Mouse (Mus musculus): ENCODE results near the gene Rpp25. TPM values are rescaled to one million over a fixed set of nuclear protein-coding genes. Genes with fewer than 3 reads are reported as not detected.

The Rpp25 gene
- total and polyA plus RNA-seq, 2 experiments from 2014 or later: 24.8 to 26.5 TPM

- DNase-seq (ENCODE audit: low spot score) (no peak), ATAC-seq (ENCODE audit: low FRiP score) (no peak)
- Histone ChIP-seq H3K4me2 (ENCODE audit: low read depth, low read length, poor library complexity, severe bottlenecking) (no peak overlapping the region), H3K9me3 (ENCODE audit: low read length) (no peaks in the 10 kb centered on the region), H3K9ac (replicated peaks; ENCODE audit: low read length, poor library complexity, severe bottlenecking) (no peak overlapping the region), H3K36me3 (ENCODE audit: insufficient read depth, low read length) (peaks cover 3% of the 10 kb centered on the region; the same call in 1 of the 2 replicates), H3K27me3 (ENCODE audit: insufficient read depth, low read length) (no peaks in the 10 kb centered on the region), H3K27ac (ENCODE audit: low read depth, low read length) (no peak overlapping the region), H3K4me1 (ENCODE audit: insufficient read depth, low read length) (peaks cover 10% of the 10 kb centered on the region; the same call in 1 of the 2 replicates), H3K4me3 (ENCODE audit: low read depth, low read length) (no peak overlapping the region)
- WGBS: 89% methylated on average over 2 of the region's 2 CpGs
- TF ChIP-seq CTCF (IDR thresholded peaks at IDR 0.05): no peak
Measured at GRCm38 (mm10) chr9:57525516-57525915, 21.7 kb downstream of the Rpp25 start.

- Histone ChIP-seq H3K27ac (ENCODE audit: low read depth, low read length) (no peak overlapping the region), H3K36me3 (ENCODE audit: insufficient read depth, low read length) (peaks cover 3% of the 10 kb centered on the region; the same call in 1 of the 2 replicates), H3K27me3 (ENCODE audit: insufficient read depth, low read length) (no peaks in the 10 kb centered on the region), H3K4me2 (ENCODE audit: low read depth, low read length, poor library complexity, severe bottlenecking) (no peak overlapping the region), H3K9ac (replicated peaks; ENCODE audit: low read length, poor library complexity, severe bottlenecking) (no peak overlapping the region), H3K4me1 (ENCODE audit: insufficient read depth, low read length) (peaks cover 10% of the 10 kb centered on the region; the same call in 1 of the 2 replicates), H3K4me3 (ENCODE audit: low read depth, low read length) (no peak overlapping the region), H3K9me3 (ENCODE audit: low read length) (no peaks in the 10 kb centered on the region)
- ATAC-seq (ENCODE audit: low FRiP score) (no peak), DNase-seq (ENCODE audit: low spot score) (no peak)
- TF ChIP-seq CTCF (IDR thresholded peaks at IDR 0.05): no peak
Measured at GRCm38 (mm10) chr9:57526435-57526834, 22.6 kb downstream of the Rpp25 start.

- ATAC-seq (ENCODE audit: low FRiP score) (no peak), DNase-seq (ENCODE audit: low spot score) (no peak)
- H3K9ac ChIP-seq (replicated peaks; ENCODE audit: low read length, poor library complexity, severe bottlenecking): no peak overlapping the region
- H3K4me2 ChIP-seq (ENCODE audit: low read depth, low read length, poor library complexity, severe bottlenecking): no peak overlapping the region
- peaks cover 19% of the 10 kb centered on the region for H3K36me3 ChIP-seq (ENCODE audit: insufficient read depth, low read length)
- TF ChIP-seq CTCF (IDR thresholded peaks at IDR 0.05): no peak
- H3K27ac ChIP-seq (ENCODE audit: low read depth, low read length): no peak overlapping the region
- H3K4me3 ChIP-seq (ENCODE audit: low read depth, low read length): no peak overlapping the region
- no peaks in the 10 kb centered on the region for H3K9me3 ChIP-seq (ENCODE audit: low read length)
- no peaks in the 10 kb centered on the region for H3K4me1 ChIP-seq (ENCODE audit: insufficient read depth, low read length)
- H3K27me3 ChIP-seq (ENCODE audit: insufficient read depth, low read length): no peaks in the 10 kb centered on the region
- 90% methylated on average over 1 of the region's 1 CpGs for WGBS
Measured at GRCm38 (mm10) chr9:57531946-57532345, 28.1 kb downstream of the Rpp25 start.

GRCm38 (mm10) chr9:57536362-57536761 is 32.5 kb downstream of the Rpp25 start:
- H3K9ac ChIP-seq (replicated peaks; ENCODE audit: low read length, poor library complexity, severe bottlenecking): no peak overlapping the region
- no peak for TF ChIP-seq CTCF (IDR thresholded peaks at IDR 0.05)
- DNase-seq (ENCODE audit: low spot score) (no peak), ATAC-seq (ENCODE audit: low FRiP score) (no peak)
- WGBS: 87% methylated on average over 5 of the region's 5 CpGs
- H3K36me3 ChIP-seq (ENCODE audit: insufficient read depth, low read length): peaks cover 28% of the 10 kb centered on the region
- no peaks in the 10 kb centered on the region for H3K9me3 ChIP-seq (ENCODE audit: low read length)
- H3K4me2 ChIP-seq (ENCODE audit: low read depth, low read length, poor library complexity, severe bottlenecking): peak overlapping the region; percentile 76
- no peaks in the 10 kb centered on the region for H3K27me3 ChIP-seq (ENCODE audit: insufficient read depth, low read length)
- H3K27ac ChIP-seq (ENCODE audit: low read depth, low read length): peak overlapping the region; percentile 86
- peaks cover 6% of the 10 kb centered on the region; the same call in 1 of the 2 replicates for H3K4me1 ChIP-seq (ENCODE audit: insufficient read depth, low read length)
- peak overlapping the region; percentile 72; the same call in 1 of the 2 replicates for H3K4me3 ChIP-seq (ENCODE audit: low read depth, low read length)

- peak; percentile 95 for DNase-seq (ENCODE audit: low spot score)
- Histone ChIP-seq H3K4me1 (ENCODE audit: insufficient read depth, low read length) (peaks cover 6% of the 10 kb centered on the region; the same call in 1 of the 2 replicates), H3K4me2 (ENCODE audit: low read depth, low read length, poor library complexity, severe bottlenecking) (peak within 1 kb of the TSS; percentile 76), H3K36me3 (ENCODE audit: insufficient read depth, low read length) (peaks cover 30% of the 10 kb centered on the region), H3K9me3 (ENCODE audit: low read length) (no peaks in the 10 kb centered on the region), H3K4me3 (ENCODE audit: low read depth, low read length) (peak within 1 kb of the TSS; percentile 72), H3K9ac (replicated peaks; ENCODE audit: low read length, poor library complexity, severe bottlenecking) (peak within 1 kb of the TSS; percentile 83), H3K27me3 (ENCODE audit: insufficient read depth, low read length) (no peaks in the 10 kb centered on the region), H3K27ac (ENCODE audit: low read depth, low read length) (peak within 1 kb of the TSS; percentile 86)
- ATAC-seq (ENCODE audit: low FRiP score): peak; percentile 88
- no peak for TF ChIP-seq CTCF (IDR thresholded peaks at IDR 0.05)
- WGBS: 2% methylated on average over 45 of the region's 45 CpGs
Measured at GRCm38 (mm10) chr9:57537044-57537727, 33.4 kb downstream of the Rpp25 start, which contains the start of gene Fam219b. TSS of gene Fam219b (plus strand) at chr9:57537528.

- Histone ChIP-seq H3K36me3 (ENCODE audit: insufficient read depth, low read length) (peaks cover 30% of the 10 kb centered on the region; the same call in 1 of the 2 replicates), H3K9ac (replicated peaks; ENCODE audit: low read length, poor library complexity, severe bottlenecking) (peak overlapping the region; percentile 83), H3K27ac (ENCODE audit: low read depth, low read length) (peak overlapping the region; percentile 86), H3K4me2 (ENCODE audit: low read depth, low read length, poor library complexity, severe bottlenecking) (peak overlapping the region; percentile 76), H3K27me3 (ENCODE audit: insufficient read depth, low read length) (no peaks in the 10 kb centered on the region), H3K4me3 (ENCODE audit: low read depth, low read length) (peak overlapping the region; percentile 72), H3K9me3 (ENCODE audit: low read length) (no peaks in the 10 kb centered on the region), H3K4me1 (ENCODE audit: insufficient read depth, low read length) (peaks cover 6% of the 10 kb centered on the region; the same call in 1 of the 2 replicates)
- ATAC-seq (ENCODE audit: low FRiP score) (peak; percentile 74), DNase-seq (ENCODE audit: low spot score) (no peak)
- TF ChIP-seq CTCF (IDR thresholded peaks at IDR 0.05): no peak
- 0% methylated on average over 24 of the region's 24 CpGs for WGBS
Measured at GRCm38 (mm10) chr9:57537728-57538181, 33.9 kb downstream of the Rpp25 start.
